Mouse (Mus musculus): ENCODE data around the gene Eif5a.
"Not testable (repeated sequence)": the region's sequence is repeated elsewhere in the genome, so short reads cannot be mapped to it uniquely, and the experiment has no call there.

Gene Eif5a

DNA sequence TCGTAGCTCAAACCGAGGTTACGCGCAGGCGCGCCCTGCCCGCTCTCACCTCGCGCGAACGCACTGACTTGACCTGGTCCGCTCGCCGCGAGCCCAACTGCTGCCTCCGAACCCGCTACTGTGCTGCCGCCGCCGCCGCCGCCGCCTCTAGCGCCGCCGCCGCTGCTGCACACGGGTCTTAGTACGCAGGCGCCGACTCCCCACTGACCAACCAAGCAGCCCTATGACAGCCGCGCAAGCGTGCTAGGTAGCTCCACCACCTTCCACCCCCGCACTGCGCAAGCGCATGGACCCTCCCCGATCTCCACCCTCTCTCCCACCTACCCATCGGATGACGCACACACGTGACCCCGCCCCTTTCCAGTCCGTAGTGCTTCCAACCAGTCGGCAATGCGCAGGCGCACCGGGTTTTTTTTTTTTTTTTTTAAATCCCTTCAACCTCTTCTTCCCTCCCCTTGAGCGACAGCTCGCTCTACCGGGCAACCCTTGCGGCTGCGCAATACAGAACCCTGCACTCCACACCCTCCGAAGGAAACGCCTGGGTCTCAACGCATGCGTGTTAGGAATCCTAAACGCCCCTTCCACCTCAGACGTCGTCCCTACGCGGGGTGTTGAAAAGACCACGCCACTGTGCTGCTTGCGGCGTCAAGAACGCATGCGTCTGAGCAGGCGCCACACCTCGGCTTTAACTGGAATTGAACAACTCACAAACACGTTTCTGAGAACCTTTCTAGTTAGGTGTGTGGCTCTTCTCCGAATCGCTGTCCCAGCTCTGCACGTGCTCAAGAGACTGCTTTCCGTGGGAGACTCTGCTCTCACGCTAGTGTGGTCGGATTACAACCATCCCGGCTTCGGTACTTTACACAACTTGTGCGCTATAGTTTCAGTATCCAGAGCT is at the start of gene Eif5a:
Gene Eif5a, minus strand, starts transcription at position 845 of the 898 bp plus-strand sequence.
- DNase-seq (ENCODE audit: low spot score in 2 of 2) = peak; percentile 100

DNA sequence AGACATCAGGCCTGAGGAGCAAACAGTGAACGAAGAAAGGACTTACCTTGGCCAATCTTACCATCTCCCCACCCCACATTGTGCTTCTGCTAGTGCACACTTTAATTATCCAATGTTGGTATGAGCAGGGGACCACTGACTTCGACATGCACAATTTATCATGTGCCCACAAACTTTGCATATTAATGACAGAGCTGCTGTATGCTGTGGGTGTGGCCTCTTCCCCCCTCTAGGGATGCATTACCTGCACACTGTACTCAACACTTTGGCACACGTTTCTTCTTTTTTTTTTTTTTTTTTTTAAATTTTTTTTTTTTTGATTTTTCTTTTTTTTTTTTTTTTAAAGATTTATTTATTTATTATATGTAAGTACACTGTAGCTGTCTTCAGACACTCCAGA is 49.0 kb upstream of the Eif5a start:
- no peak for DNase-seq (ENCODE audit: low spot score in 2 of 2)

DNA sequence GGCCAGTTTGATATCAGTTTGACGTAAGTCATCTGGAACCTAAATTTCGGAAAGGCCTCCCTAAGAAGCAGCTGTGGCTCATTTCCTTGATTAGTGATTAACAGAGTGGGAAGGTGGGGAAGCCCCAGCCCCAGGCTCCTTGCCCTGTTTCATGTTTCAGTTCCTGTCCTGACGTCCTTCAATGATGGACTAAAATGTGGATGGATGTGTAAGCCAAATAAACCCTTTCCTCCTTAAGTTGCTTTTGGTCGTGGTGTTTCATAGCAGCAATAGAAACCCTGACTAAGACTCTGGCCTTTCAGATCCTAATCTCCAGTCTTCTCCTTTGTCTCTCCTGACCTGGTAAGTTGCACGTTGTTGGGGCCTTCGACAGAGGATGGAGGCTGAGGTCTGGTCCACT is 48.5 kb upstream of the Eif5a start:
- DNase-seq (ENCODE audit: low spot score in 2 of 2) = no peak

- DNase-seq (ENCODE audit: low spot score in 2 of 2) = no peak
These were observed 47.0 kb upstream of the Eif5a start for GRCm38 (mm10) chr11:69968793-69969192.

GRCm38 (mm10) chr11:69966860-69967517 is 45.2 kb upstream of the Eif5a start:
- DNase-seq (ENCODE audit: low spot score in 2 of 2) = no peak

DNA sequence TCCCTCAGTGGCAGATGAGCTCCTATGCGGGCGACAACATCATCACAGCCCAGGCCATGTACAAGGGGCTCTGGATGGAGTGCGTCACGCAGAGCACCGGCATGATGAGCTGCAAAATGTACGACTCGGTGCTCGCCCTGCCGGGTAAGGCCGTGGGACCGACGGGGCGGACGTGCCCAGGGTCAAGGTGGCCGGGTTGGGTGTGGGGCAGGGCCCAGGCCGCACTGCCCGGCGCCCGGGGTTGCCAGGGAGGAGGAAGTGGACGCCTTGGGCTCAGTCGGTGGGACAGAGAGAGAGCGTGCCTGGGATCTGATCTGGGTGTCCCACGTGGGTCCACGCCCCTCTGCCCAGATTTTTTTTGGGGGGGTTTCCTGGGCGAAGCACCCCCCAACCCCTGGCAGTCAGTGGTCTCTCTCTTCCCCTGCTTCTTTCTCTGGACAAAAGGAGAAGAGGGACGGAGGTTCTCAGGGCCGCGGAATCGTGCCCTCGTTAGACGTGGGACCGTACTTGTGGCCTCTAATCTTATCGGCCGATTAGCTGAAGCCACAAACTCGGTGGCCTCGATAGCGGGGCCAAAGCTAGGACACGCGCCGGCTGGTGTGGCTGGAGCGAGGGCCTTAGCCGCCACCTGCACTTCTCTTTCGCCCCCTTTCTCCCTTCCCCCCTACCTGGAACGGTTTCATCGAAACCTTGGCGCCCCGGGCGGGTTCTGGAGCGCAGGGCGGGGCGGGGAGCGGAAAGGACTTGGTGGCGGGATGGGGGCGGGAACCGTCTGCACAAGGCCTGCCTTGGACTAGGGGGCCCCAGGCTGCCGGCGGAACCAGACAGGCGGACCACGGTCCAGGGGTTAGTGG is 44.5 kb upstream of the Eif5a start:
- peak in 1 of 2 experiments; percentile 43 for DNase-seq (ENCODE audit: low spot score in 2 of 2)

DNA sequence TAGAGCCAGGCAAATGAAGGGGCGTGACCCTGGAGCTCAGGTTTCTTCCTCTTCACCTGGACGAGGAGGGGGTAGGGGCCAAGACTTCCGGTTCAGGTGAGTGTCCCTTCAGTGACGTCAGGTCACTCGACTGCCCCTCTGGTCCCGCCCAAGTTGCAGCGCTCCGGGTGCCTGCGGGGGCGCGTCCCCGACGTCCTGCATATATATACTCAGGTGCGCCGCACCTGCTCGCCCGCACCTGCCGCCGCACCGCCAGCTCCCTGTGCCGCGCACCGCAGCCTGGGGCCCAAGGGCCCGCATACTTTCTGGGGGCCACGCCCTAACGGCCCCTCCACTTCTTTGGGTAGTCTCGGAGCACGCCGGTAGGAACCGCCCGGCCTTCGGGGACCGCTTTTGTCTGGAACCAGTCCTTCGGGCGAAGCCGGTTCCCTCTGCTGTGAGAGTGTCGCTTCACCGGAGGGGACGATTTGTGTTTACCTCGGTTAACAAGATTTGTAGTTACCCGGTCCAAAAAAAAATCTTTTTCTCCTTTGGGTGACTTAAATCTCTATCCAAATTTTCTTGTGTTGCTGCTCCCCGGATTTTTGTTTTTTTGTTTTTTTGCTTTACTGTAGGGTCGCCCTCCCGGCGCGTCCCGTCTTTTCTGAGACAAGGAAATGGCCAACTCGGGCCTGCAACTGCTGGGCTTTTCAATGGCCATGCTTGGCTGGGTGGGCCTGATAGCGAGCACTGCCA is 43.7 kb upstream of the Eif5a start:
- DNase-seq (ENCODE audit: low spot score in 2 of 2) = peak in 1 of 2 experiments; percentile 29

- DNase-seq (ENCODE audit: low spot score in 2 of 2) = no peak
These were observed 43.0 kb upstream of the Eif5a start, which contains the start of gene Cldn7 for GRCm38 (mm10) chr11:69964650-69965270. Cldn7 (plus strand) TSS chr11:69964779.

GRCm38 (mm10) chr11:69961841-69962240 is 40.1 kb upstream of the Eif5a start:
- no peak for DNase-seq (ENCODE audit: low spot score in 2 of 2)

DNA sequence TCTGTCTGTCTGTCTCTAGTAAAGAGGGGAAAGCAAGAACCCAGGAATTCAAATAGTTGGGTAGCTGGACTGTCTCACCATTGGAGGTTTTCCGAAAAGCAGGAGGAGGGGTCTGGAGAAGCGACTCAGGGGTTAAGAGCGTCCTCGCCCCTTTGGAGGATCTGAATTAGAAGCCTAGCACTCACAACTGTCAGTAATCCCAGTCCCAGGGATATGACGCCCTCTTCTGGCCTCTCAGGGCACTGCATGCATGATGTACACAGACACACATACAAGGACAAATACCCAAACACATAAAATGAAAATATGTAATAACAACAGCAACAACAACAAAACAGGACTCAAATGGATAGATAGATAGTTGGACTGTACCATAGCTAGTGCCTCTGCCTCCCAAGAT is 38.9 kb upstream of the Eif5a start:
- peak in 1 of 2 experiments; percentile 66 for DNase-seq (ENCODE audit: low spot score in 2 of 2)

DNA sequence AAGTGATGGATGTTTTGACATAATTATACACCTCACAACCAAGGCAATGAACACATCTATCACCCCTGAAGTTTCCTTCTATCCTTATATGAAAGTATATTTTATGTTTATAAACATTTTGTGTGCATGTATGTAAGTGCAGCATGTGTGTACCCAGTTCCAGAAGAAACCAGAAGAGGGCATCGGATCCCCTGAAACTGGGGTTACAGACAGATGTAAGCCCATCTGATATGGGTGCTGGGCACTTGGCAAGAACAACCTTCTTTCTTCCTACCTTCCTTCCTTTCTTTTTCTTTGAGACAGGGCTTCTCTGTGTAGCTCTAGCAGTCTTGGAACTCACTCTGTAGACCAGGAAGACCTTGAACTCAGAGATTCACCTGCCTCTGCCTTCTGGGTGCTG is 34.5 kb upstream of the Eif5a start:
- DNase-seq (ENCODE audit: low spot score in 2 of 2) = peak in 1 of 2 experiments; percentile 24

DNA sequence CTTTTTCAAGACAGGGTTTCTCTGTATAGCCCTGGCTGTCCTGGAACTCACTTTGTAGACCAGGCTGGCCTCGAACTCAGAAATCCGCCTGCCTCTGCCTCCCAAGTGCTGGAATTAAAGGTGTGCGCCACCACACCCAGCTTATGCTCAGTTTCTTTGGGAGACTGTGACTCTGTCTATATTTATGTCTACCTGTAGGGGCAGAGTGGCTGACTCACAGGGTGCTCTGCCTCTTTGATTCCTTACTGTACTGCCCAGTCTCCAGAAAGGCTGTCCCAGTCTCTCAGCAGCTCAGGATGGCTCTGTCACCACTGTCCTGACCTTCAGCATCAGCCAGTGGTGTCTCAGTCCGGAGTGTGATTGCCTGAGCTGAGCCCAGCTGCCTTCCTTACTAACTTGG is 33.9 kb upstream of the Eif5a start:
- not testable (repeated sequence) for DNase-seq (ENCODE audit: low spot score in 2 of 2)

GRCm38 (mm10) chr11:69953267-69953915 is 31.6 kb upstream of the Eif5a start:
- DNase-seq (ENCODE audit: low spot score in 2 of 2) = no peak

- no peak for DNase-seq (ENCODE audit: low spot score in 2 of 2)
These were observed 30.5 kb upstream of the Eif5a start for GRCm38 (mm10) chr11:69952274-69952673.

GRCm38 (mm10) chr11:69950807-69951459 is 29.2 kb upstream of the Eif5a start:
- DNase-seq (ENCODE audit: low spot score in 2 of 2) = peak in 1 of 2 experiments; percentile 73

DNA sequence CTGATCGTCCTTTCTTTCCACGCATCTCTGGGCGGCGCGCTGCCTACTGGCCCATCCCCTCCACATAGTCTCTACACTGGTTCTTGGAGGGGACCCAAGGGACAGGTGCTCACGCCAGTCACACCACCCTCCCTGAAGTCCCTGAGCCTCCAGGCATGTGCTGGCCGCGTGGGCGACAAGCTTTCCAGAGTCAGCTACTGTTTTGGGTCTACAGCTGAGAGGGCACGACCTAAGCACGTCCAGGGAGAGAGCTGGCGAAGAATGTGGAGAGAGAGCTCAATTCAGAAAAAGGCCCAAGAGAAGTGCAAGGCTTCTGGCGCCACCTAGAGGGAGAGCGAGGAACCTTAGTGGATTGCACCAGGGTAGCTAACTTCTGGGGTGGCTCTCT is 27.0 kb upstream of the Eif5a start:
- DNase-seq (ENCODE audit: low spot score in 2 of 2) = peak; percentile 92 to 95

- DNase-seq (ENCODE audit: low spot score in 2 of 2) = peak; percentile 93 to 98
These were observed 26.5 kb upstream of the Eif5a start, which contains the start of gene Slc2a4 for GRCm38 (mm10) chr11:69948066-69948762. Slc2a4 (minus strand) TSS chr11:69948188.

- peak; percentile 66 to 79 for DNase-seq (ENCODE audit: low spot score in 2 of 2)
These were observed 25.7 kb upstream of the Eif5a start for GRCm38 (mm10) chr11:69947337-69948065.
